Mouse (Mus musculus) telencephalon, adult 2 months (tissue): ENCODE measurements at regions not wholly inside any gene's neighbourhood (a gene's known extent, or its start where the extent isn't known, plus 50 kb on each side); places are given as distances from the start of the nearest gene placed in this dataset.

Experiments used
- DNase-seq: peaks from one replicate; pipeline ENCODE4 v3.0.0-alpha.2; 2011; ENCODE audit warnings: low read depth, low spot score

- no peak for DNase-seq
These were observed 116.0 kb upstream of the Smad1 start for GRCm38 (mm10) chr8:79515282-79515783.

DNA sequence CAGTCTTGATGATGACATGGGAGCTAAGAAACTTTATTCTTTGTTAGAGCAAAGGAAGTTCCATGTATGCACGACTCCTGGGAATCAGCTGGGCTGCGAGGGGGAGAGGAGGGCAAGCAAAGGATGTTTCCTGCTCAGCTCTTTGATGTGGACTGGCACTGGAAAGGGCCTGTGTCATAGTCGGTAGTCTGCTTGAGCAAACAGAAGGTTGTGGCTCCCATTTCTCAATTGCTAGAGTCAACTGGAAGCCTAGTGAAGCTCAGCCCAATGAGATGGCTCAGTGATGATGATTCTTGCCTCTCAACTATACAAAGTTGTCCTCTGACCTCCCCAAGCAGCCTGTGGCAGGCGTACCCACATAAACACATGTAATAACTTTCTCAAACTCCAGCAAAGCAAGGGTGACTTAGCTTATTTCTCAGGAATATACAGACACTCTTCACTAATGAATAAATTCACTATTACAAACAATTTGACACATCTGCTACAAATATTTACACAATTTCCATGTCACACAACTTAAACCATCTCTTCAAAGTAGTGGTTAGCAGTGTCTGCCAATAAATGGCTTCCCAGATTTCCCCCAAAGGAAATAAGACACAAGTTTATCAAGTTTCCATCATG lies 115.4 kb upstream of the Smad1 start:
- no peak for DNase-seq

DNA sequence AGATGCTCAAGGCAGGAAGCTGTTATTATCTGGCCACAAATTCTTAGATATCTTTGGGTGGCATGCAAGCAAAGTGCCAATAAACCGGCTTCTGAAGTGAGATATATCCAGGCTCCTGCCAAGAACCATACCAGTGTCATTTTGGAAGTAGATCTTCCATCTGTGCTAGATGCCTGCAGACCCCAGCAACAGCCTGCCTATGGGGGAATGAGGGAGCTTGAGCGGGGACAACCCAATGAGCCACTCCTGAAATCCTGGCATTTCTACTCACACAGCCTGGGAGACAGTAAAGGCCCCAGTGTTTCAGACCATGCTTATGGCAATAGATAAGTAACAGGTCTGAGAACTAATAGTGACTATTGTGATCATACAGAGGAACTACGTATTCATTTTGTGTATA lies 109.3 kb upstream of the Smad1 start:
- no peak for DNase-seq

- DNase-seq = no peak
These were observed 106.1 kb upstream of the Smad1 start for GRCm38 (mm10) chr8:79505381-79505780.

- no peak for DNase-seq
These were observed 104.6 kb upstream of the Smad1 start for GRCm38 (mm10) chr8:79503906-79504305.

- no peak for DNase-seq
These were observed 102.7 kb upstream of the Smad1 start for GRCm38 (mm10) chr8:79502062-79502461.

- no peak for DNase-seq
These were observed 101.9 kb upstream of the Smad1 start for GRCm38 (mm10) chr8:79501238-79501637.

- DNase-seq = no peak
These were observed 99.9 kb upstream of the Smad1 start for GRCm38 (mm10) chr8:79499258-79499657.

- DNase-seq = no peak
These were observed 99.3 kb upstream of the Smad1 start for GRCm38 (mm10) chr8:79498611-79499010.

GRCm38 (mm10) chr8:79491156-79491698 lies 91.9 kb upstream of the Smad1 start:
- DNase-seq = no peak

DNA sequence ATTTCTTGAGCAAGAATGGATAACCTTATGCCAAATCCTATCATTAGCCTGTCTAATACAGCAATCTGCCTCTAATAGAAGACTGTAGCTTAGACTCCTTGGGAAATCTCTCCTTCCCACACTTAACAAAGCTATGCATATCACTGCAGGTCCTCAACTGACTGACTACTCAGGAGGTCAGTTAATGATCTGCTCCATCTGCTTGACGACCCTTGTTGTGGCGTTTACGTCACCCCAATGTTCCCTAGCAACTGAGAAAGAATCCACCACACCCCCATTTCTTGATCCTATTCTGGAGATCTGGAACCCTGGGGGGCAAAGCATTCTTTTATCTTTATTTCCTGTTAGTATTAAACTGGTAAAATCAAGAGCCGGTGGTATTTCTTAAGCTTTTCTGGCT lies 91.4 kb upstream of the Smad1 start:
- DNase-seq = no peak

DNA sequence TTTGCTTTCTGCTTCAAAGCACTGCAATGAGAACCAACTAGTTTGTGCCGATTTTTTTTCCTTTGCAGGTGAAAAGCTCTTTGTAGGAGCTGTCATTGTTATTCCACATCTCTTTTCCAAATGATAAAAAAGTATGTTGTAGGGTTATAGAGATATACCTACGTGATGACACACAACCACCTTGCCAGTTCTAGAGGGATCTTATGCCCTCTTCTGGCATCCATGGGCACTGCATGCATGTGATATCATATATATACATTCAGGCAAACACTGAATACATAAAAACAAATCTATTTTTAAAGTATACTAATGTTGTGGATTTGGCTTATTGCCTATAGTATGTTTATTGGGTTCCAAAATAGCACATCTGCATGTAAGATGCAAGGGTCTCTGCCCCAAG lies 89.5 kb upstream of the Smad1 start:
- no peak for DNase-seq

- no peak for DNase-seq
These were observed 88.3 kb upstream of the Smad1 start for GRCm38 (mm10) chr8:79487597-79487996.

DNA sequence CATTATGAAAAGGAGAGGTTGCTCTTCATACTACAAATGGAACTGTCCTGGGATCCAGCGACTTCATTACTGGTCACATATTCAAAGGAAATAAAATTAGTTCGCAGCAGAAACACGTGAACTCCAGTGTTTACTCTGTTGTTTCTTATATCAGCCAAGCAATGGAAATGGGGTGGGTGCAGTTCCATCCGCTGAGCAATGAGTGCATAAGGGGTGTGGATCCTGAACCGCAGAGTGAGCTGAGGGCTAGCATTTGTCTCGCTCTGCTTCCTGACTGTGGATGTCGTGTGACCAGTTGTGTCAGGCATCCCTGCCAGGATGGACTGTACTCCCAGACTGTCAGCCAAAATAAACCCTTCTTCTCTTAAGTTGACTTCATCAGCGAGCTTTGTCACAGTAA lies 80.0 kb upstream of the Smad1 start:
- DNase-seq = no peak

- DNase-seq = no peak
These were observed 76.7 kb upstream of the Smad1 start for GRCm38 (mm10) chr8:79476012-79476411.

- DNase-seq = peak; percentile 27
These were observed 75.4 kb upstream of the Smad1 start for GRCm38 (mm10) chr8:79474679-79475078.

DNA sequence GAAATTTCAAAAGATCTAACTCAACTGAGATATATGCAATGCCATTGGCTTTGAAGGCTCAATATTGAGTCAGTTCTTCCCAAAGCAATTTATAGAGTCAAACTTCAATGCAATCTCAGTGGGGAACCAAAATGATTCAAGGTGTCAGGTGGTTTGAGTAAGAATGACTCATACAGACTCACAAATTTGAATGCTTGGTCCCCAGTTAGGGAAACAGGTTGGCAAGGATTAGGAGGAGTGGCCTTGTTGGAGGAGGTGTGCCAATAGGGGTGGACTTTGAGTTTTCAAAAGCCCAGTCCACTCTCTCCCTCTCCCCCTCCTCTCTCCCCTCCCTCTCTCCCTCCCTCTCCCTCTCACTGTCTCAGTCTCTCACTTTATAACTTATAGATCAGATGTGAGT lies 52.8 kb upstream of the Smad1 start:
- DNase-seq = no peak

DNA sequence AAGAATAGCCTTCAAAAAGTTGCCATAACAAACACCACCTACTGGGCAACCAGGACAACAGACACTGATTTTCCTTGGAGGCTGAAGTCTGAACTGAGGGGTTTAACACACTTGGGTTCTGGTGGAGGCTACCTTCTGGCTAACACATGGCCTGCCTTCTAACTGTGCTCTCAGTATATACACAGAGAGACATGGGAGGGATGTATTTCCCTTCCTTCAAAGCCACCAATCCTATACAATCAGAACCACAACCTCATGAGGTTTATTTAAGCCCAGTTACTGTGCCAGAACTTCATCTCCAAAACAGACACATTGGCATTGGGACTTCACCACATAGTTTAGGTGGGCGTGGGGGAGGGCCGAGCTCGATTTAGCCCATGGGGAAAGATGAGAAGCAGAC lies 50.1 kb upstream of the Smad1 start:
- no peak for DNase-seq
